Mouse (Mus musculus): ENCODE measurements around the gene Opcml.

The Opcml gene

DNA sequence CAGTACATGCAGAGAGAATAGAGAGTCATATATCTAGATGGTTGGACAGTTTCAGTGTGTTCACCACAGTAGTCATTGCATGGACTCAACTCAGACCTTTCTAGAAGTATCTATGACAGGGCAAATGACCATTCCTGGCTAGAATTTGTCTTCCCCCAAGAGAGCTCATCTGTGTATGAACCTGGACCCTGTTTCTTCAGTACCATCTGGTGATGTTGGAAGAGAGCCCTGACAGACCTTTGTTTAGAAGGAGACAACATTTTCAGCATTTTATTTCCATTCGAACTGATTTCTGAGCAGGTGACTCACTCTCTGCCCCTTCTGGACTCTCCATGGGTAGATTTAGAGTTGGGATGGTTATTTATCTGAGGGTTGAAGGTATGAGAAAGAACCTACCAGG, 827.1 kb downstream of the Opcml start:
- DNase-seq (ENCODE audit: low read depth, low spot score) = no peak

DNA sequence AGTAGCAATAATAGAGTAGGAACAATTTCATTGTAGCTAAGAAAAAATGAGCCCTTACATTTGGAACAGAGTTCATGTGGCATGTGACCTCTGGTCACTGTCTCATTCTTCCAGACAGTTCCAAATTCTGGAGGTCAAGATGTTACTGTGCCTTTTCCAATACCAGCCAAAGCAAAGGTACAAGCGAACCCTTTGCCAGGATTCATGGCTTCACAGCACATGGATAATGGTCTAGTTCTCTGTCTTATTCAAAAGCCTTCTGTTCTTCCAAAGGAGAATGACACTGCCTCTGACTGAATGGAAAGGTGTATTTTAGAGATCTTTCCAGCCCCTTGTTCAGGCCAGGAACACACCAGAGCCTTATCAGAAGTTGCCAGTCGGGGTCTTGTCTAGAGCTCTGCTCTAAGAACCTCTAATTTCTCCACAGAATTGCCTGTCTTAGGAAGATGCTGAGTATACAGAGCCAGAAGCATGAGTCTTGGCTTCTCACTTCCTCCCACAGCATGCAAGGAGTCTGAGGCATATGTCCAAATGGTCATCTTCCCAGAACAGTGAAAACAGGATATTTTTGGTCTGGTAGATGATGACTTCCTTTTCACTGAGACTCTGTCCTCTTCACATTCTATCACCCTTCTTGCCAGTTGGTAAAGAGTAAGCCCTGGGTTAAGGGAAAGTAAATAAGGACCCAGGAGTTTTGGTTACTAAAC, 827.8 kb downstream of the Opcml start:
- DNase-seq (ENCODE audit: low read depth, low spot score) = no peak

- no peak for DNase-seq (ENCODE audit: low read depth, low spot score)
These were observed 831.4 kb downstream of the Opcml start for GRCm38 (mm10) chr9:28621939-28622338.

- no peak for DNase-seq (ENCODE audit: low read depth, low spot score)
These were observed 834.3 kb downstream of the Opcml start for GRCm38 (mm10) chr9:28624870-28625269.

GRCm38 (mm10) chr9:28642766-28643165, 852.2 kb downstream of the Opcml start:
- DNase-seq (ENCODE audit: low read depth, low spot score) = no peak

GRCm38 (mm10) chr9:28644063-28644462, 853.5 kb downstream of the Opcml start:
- DNase-seq (ENCODE audit: low read depth, low spot score) = no peak

DNA sequence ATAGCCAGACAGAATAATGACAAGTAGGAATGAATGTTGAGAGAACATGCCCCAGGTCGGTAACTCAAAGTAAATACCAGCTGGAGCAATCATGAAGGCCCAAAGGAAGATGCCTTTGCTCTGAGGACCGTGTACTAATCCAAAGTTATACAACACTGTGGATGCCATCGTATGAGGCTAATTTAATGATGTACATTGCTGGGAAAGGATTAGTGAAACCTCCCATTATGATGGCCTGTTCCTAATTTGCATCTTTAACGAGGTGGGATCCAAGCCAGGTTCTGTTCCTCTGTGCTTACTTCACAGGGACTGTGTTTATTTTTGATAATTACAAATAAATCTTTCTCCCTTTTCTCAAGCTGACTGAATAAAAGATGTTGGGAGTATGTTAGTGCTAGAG, 859.5 kb downstream of the Opcml start:
- no peak for DNase-seq (ENCODE audit: low read depth, low spot score)

GRCm38 (mm10) chr9:28659996-28660395, 869.4 kb downstream of the Opcml start:
- DNase-seq (ENCODE audit: low read depth, low spot score) = no peak

DNA sequence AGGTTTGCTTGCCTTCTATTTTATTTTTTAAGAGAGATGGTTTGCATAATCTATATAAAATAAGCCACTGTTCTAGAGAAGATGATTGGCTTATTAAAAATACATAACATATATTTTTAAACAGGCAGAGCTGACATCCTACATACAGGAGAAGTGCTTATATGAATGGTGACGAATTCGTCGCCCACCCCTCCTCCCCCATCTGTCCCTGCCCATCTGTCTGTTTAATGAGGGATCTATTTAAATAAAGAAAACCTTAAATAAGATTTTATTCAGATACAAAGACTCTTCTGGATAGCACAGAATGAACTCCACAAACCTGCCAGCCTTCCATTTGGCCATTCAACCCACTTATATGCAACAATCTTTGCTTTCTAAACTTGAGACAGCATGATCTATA, 872.3 kb downstream of the Opcml start:
- no peak for DNase-seq (ENCODE audit: low read depth, low spot score)

DNA sequence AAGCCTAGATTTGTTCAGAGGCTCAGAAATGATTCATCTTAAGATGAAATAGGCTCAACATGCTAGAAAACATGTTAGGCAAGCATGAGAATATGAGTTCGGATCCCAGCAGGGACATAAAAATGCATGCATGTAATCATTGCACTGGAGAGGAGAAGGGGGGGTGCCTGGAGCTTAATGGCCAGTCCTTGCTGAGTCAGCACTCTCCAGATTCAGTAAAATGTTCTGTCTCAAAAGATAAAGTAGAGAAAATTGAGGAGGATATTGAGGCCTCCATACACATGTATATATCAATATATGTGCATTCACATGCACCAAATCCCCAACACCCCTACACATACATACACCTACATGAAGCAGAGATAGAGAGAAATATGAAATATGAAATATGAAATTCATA, 889.7 kb downstream of the Opcml start:
- no peak for DNase-seq (ENCODE audit: low read depth, low spot score)

GRCm38 (mm10) chr9:28681252-28682037, 890.9 kb downstream of the Opcml start:
- no peak for DNase-seq (ENCODE audit: low read depth, low spot score)

GRCm38 (mm10) chr9:28683951-28684470, 893.4 kb downstream of the Opcml start:
- DNase-seq (ENCODE audit: low read depth, low spot score) = no peak

GRCm38 (mm10) chr9:28686942-28687611, 896.5 kb downstream of the Opcml start:
- DNase-seq (ENCODE audit: low read depth, low spot score) = no peak

- no peak for DNase-seq (ENCODE audit: low read depth, low spot score)
These were observed 899.6 kb downstream of the Opcml start for GRCm38 (mm10) chr9:28690134-28690533.

DNA sequence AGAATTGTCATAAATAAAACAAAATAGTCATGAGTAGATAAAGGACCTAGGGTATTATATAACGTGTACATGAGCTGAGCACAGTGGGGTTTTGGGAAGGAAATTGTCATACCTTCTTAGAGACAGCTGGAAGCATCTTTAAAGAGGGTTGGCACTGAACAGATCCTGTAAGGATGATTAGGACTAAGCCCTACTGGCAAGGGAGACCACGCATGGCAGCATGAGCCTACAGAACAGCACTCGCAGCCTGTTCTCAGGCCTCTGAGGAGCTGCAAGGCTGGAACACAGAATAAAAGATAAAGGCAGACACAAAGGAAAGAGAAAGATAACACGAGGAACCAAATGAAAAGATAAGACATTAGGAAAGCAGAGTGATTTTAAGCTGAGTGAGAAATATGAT, 915.2 kb downstream of the Opcml start:
- DNase-seq (ENCODE audit: low read depth, low spot score) = no peak

GRCm38 (mm10) chr9:28714544-28714943, 924.0 kb downstream of the Opcml start:
- no peak for DNase-seq (ENCODE audit: low read depth, low spot score)

- DNase-seq (ENCODE audit: low read depth, low spot score) = no peak
These were observed 929.6 kb downstream of the Opcml start for GRCm38 (mm10) chr9:28720186-28720585.

- no peak for DNase-seq (ENCODE audit: low read depth, low spot score)
These were observed 941.4 kb downstream of the Opcml start for GRCm38 (mm10) chr9:28731811-28732602.

DNA sequence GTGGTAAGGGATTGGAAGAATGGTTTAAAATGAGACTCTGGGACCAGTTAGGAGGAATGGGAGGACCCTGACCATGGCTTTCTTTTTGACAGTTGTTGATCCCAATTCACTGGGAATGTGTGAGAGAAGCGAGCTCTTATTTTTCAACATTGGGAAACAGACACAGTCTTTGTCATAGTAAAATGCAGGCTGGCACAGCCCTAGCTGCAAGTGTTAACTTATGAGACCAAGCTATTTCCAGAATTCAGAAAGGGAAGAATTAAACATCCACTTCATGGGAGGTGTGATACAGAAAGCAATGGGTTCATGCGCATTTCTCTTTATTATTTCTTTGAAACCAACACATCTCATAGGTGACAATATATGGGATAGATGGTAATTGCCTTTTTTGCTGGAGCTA, 947.4 kb downstream of the Opcml start:
- DNase-seq (ENCODE audit: low read depth, low spot score) = no peak

- DNase-seq (ENCODE audit: low read depth, low spot score) = no peak
These were observed 947.9 kb downstream of the Opcml start for GRCm38 (mm10) chr9:28738451-28738860.

DNA sequence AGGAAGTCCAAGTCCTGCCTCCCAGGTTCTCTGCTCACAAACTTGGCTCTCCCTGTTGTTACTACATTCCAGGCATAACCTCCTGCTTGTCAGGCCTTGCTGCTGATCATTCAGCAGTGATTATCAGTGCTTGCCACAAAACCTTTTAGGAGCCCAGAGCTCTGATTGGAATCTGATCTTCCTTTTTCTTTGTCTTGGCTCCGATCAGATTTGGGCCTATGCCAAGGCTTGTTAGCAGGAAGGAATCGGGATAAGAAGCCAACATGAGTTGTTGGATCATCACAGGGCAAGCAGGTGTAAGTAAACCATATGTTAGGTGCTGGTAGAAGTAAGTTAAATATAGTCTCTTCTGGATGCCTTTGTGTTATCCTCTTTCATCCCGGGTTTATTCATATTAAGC, 954.2 kb downstream of the Opcml start:
- no peak for DNase-seq (ENCODE audit: low read depth, low spot score)

- DNase-seq (ENCODE audit: low read depth, low spot score) = no peak
These were observed 958.3 kb downstream of the Opcml start for GRCm38 (mm10) chr9:28748902-28749301.

Measured in retina, adult 2 months (tissue).